Mouse (Mus musculus) urinary bladder, postnatal 36 days (tissue): Measurements from ENCODE around the gene Sdc4.

Source experiments
- DNase-seq, 2 experiments: peaks; one replicate each; pipeline ENCODE4 v3.0.0; 2022; ENCODE audit warnings: low spot score in 2 of 2, mixed read lengths in 1 of 2

Sdc4 gene

DNA sequence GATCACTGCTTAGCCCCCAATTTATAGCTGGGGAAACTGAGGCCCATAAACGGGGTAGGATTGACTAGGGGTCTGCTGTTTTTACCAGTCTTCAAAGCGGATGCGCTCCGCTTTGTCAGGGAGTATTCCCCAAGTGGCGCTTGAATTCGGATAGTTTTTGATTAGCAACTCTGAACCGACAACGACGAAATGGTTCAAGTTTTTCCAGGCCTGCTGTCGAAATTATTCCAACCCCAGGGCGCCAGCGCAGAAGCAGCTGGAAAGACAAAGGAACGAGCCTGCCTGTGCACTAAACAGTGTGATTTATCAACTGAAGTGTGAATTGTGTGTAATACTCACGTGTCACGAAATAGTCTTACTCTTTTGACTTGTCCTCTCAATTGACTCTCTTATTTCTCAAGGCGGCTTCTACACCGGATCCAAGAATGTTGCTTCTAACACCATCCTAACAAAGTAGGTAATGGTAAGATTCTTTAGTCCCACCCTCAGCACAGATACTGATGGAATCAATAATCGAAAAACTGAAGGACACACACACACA lies at the start of gene Sdc4:
Sdc4 (minus strand) TSS at position 428 of the 541 bp plus-strand sequence.
- DNase-seq: no peak

GRCm38 (mm10) chr2:164487812-164488211 lies 44.1 kb upstream of the Sdc4 start:
- DNase-seq: no peak

- no peak for DNase-seq
These were observed 43.4 kb upstream of the Sdc4 start for GRCm38 (mm10) chr2:164487115-164487527.

DNA sequence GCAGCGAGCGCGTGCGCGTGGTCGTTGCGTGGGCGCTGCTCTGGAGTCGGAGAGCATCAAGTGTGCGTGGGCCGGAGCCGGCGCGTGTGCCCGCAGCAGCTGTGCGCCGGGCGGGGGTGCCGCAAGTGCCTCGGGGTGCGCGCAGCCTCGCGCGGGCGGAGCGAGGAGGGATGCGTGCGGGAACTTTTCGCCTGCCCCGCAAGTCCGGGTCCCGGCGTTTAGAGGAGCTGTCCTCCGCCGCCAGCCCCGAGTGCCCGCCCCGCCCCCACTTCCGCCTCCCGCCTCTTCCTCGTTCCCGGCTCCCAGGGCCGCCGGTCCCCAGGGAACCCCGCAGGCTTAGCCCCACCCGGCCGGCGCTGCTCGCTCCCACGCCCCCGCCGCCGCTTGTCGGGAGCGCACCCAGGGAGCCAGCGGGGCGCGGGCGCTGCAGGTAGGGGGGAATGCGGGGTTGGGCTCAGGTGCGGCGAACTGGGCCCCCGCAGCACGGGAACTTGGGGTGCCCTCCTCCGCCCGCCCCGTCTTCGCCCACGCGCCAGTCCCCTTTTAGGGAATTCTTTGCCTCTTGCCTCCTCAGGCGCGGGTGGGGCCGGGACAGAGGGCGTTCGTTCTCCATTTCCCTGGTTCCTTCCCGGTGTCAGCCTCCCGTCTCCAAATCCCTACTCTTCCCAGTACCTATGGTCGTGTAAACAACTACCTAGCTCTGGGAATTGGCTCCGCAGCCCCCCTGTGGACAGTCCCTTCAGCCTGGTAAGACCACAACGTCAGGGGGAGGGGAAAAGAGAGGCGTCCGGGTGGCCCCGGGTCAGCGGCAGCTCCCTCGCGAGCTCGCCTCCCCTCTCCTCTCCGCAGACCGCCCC lies 42.8 kb upstream of the Sdc4 start:
- peak; percentile 44 to 61 for DNase-seq

DNA sequence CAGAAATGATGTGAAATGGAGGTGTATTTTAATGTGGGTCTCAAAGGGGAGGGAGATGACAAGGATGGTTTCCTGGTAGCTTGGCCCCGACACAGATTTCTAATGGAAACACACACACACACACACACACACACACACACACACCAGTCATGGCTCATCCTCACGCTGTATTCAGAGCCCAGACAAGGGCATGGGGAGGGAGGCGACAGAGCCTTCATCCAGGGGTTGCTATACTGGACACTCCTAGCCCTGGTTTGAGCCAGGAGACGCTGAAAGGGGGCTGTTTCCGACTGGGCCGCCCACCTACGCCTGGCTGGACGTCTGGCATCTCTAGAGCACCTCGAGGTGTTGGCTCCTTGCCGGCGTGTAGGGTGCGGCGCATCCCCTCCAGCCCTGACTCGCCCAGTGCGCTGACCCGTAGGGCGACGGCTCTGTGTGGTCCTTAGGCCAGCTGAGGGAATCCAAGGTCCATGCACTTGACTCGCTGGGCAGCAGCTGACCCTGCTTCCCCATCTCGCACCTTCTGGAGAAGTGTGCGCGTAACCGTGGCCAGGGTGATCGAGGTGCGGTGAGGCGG lies 42.1 kb upstream of the Sdc4 start, which contains the start of gene Dbndd2:
Dbndd2 (plus strand) TSS at position 426 of the 577 bp plus-strand sequence.
- DNase-seq: peak; percentile 43 to 56

GRCm38 (mm10) chr2:164473624-164474023 lies 29.9 kb upstream of the Sdc4 start, which contains the start of gene Trp53tg5:
TSS of gene Trp53tg5 (minus strand) at chr2:164473724.
- no peak for DNase-seq

- DNase-seq: peak in 1 of 2 experiments; percentile 43
These were observed 26.6 kb upstream of the Sdc4 start for GRCm38 (mm10) chr2:164470254-164470653.

DNA sequence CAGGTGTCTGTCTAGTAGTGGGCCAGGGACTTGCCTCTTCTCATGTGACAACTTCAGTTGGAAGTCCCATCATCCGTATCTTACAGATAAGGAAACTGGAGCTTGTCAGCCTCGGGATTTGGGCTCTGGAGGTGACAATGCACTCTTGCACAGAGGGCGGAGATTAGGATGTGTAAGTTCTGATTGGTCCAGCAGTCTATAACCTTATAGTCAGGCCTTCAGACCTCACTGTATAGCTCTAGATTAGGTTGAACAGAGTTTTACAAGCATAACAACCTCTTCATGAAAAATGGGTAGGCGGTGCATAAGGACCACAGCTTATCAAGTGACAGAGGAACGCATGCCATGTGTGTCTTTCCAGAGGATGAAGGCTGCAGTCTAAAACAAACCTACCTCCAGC lies 23.1 kb upstream of the Sdc4 start:
- DNase-seq: no peak

- DNase-seq: no peak
These were observed 21.5 kb upstream of the Sdc4 start for GRCm38 (mm10) chr2:164465161-164465560.

DNA sequence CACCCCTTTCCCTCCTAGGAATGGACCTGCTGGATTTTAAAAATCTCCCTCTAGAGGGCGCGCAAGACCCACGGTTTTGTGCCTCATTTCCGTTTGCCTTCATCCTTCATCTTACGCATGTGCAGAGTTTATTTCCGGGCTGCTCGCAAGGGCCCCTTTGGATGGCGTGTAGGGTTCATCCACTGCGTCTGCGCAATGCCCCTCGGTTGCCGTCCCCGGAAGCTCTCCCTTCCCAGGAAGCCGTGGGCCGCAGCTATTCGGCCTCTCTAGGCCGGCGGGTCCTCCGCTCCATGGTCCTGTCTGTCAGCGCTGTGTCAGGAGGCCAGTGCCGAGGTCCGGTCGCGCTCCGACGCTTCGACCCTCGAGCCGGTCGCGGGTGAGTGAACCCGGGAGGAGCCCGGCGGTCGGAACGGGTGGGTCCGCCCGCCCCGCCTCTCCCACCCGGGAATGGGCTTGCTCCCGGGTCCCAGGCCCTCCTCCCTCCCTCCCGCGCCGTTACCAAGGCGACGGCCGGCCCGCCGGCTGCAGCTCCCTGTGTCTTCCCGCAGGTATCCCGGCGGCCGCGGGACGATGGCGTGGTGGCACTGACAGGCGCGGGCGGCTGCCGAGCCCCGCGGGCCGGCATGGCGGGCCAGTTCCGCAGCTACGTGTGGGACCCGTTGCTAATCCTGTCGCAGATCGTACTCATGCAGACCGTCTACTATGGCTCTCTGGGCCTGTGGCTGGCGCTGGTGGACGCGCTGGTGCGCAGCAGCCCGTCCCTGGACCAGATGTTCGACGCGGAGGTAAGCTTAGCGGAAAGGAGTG lies 17.3 kb upstream of the Sdc4 start, which contains the start of gene Gm20458:
Gm20458 (plus strand) TSS at position 223 of the 807 bp plus-strand sequence.
- peak; percentile 90 to 96 for DNase-seq

GRCm38 (mm10) chr2:164458535-164458934 lies 14.8 kb upstream of the Sdc4 start:
- no peak for DNase-seq

- DNase-seq: no peak
These were observed 14.3 kb upstream of the Sdc4 start for GRCm38 (mm10) chr2:164457942-164458341.

GRCm38 (mm10) chr2:164456864-164457300 lies 13.2 kb upstream of the Sdc4 start, which contains the start of gene Sys1:
TSS of gene Sys1 (plus strand) at chr2:164456964.
- DNase-seq: no peak

- no peak for DNase-seq
These were observed 12.7 kb upstream of the Sdc4 start for GRCm38 (mm10) chr2:164456413-164456812.

- DNase-seq: peak in 1 of 2 experiments; percentile 73
These were observed 11.9 kb upstream of the Sdc4 start for GRCm38 (mm10) chr2:164455421-164456190.

DNA sequence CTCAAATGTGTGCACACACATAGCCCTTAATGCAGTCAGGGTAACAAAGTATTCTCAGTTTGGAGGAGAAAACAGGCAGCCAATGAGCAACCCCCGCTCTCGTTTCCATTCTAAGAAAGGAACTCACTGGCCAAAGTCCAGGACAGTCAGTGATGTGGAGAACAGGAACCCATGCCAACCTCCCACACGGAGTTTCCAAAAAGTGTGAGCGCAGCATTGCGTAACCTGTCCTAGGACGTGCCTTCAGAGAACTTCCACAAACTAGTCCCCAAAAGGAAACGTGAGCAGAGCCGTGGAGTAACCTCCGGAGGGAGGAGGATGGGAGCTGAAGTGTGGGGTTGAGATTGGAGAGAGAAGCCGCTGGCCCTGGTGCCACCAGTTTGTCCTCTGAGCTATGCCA lies 11.2 kb upstream of the Sdc4 start:
- peak in 1 of 2 experiments; percentile 86 for DNase-seq

DNA sequence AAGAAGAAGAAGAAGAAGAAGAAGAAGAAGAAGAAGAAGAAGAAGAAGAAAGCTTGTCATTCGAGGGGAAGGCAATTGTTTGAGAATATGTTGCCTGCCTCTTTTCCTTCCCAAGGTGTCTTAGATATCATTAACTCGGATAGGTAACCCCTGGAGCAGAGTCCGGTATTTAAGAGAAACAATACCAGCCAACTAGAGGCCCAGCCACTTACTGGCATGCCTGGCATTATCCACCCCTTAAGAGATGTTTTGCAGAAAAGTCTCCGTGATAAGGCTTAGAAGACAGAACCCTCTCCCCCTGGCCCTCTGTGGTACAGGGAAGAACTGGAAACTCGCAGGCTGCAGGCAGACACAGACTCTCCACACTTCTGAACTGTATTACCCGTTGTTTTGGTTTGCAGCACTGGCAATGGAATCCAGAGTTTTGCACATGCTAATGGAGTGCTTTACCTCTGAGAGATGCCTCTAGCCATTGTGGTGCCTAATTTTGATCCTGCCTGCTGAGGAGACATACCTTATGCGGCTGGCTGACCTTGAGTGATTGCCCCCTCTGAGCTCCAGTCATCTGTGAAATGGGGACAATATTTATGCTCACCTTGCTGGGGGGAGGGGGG lies 10.3 kb upstream of the Sdc4 start:
- no peak for DNase-seq

DNA sequence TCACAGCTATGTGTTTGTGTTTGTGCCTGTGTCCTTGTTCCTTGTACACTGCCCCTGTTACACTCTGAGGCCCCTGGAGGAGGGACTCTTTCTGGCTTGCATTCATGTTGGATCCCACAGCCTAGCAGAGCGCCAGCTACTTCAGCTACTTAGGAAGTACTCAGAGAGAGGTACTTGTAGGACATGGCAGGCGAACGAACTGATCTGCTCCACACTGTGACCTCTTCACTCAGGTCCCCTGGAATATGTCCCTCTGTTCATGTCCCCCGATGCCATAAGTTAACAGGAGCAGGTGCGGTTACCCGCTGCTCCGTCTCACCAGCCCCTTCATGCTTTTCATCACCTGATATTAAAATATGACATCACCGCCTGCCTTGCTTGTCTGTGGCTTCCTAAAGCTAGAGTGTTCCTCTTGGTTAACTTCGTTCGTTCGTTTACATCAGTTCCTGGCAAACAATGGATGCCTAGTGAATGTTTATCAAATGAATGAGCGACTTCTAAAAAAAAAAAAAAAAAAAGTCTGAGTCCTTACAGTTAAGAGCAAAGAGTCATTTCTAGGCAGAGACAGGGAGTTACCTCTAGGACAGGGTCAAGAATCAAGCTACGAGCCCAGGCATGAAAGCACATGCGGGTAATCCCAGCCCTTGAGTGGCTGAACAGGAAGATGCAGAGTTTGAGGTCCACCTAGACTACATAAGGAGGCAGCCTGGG lies 9.5 kb upstream of the Sdc4 start:
- no peak for DNase-seq

DNA sequence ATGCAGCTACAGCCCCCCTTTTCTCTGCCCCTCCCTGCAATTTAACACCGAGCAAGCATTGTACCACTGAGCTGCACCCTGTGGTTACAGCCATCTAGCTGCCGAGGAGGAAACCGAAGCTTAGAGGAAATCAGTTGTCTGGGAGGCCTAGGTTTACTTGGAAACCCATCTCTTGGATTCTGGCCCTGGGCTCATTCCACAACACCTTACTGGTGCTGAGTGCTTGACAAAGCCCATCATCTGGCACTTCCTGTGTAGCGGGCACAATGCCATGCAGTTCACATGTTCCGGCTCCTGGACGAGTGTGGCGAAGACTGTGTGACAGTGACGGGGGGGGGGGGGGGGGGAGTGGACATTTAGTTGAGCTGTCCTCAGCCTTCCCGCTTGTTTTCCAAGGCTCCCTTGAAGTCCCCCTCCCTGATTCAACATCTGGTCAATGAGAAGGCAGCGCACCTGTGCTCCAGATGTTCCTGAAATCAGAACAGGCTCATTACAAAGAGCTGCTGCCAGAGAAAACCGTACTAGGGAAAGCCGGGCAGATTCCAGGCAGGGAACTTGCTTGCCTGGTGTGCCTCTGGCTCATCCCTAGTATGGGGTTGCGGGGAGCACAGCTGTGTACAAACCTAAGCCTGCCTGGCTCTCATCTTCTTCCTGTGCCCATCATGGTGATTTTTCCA lies 8.5 kb upstream of the Sdc4 start:
- no peak for DNase-seq
